Mouse (Mus musculus) adrenal gland (tissue): ENCODE data around the gene Fhit.

ENCODE experiments used
- intact Hi-C: fragments of 180-260 bp; cut with DNase I; formaldehyde crosslinking; loops from one replicate; pipeline ENCODE4 v1.15.1; 2025

The Fhit gene

GRCm38 (mm10) chr14:10367783-10368680 lies 793.8 kb downstream of the Fhit start:
- intact Hi-C loops: no loop called here

DNA sequence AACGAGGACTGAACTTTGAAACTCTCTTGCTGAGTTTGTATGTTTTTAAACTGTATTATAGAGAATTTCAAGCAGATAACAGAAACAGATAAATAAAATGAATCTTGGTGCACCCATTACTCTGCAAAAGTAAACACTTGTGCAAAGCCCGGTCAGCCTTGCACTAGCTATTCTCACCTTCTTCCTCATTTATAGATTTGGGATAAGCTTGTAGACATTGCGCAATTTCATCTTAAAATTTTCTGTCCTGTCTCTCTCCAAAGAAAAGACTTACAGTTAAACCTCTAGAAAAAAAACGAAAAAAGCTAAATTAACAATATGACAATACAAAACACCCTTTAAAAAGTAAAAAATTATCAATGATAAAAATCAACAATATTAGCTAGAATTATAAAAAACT lies 795.0 kb downstream of the Fhit start:
- intact Hi-C loops: no loop called here

DNA sequence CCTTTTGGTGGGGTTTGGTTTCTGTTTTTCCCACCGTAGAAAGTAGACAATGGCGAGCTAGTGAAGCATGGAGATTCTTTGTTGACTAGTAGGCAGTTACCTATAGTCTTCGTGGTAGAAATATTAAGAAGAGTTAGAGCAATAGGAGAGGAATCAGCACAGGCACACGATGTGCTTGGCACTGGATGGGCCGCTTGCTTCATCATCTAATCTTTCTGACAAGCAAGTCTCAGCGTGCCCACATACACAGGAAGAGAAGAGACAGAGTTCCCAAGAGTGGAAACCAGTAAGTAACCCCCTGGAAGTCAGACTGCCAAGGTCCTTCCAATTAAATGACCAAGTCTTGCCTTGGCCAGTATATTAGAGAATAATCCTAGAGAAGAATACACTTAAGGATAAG lies 797.6 kb downstream of the Fhit start:
- intact Hi-C loops: no loop called here

GRCm38 (mm10) chr14:10363306-10363705 lies 798.5 kb downstream of the Fhit start:
- intact Hi-C loops: no loop called here

GRCm38 (mm10) chr14:10345905-10346304 lies 815.9 kb downstream of the Fhit start:
- intact Hi-C loops: no loop called here

DNA sequence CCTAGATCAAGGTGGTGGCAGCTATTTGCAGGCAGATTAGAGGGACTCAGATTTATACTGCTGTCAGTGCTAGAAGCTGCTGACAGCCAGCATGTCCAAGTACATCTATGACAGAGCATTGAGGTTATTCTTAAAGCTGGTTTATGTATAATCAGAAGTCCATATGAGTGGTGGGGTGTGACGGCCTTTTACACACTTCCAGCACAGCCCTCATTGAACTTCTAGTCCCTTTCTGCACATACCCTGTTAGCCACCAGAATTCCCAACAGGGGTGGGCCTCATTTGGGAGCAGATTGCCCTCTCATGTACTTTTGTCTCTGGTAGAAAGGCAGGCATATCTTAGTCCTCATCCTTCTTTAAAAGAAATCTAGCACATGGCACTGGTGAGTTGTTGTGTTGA lies 817.8 kb downstream of the Fhit start:
- intact Hi-C loops: no loop called here

- intact Hi-C loops: no loop called here
Measured at GRCm38 (mm10) chr14:10316764-10317163, 845.1 kb downstream of the Fhit start.

DNA sequence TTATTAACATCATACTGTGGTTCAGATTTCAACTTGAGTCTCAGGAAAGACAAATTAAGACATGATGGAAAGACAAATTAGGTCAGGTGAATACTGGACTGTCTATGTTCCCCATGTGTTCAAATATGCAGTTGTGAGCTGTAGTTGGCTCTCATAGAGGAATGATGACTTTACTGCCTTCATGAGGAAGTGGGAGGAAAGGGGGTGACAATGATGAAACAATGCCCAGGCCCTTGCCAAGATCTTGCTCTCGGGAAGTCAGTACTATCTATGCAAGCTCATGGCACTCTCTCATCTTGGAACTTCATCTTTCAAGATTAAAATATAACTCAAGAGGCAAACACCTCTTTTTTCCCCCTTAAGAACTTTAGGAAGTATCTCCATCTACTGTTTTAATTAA lies 849.6 kb downstream of the Fhit start:
- intact Hi-C loops: no loop called here

GRCm38 (mm10) chr14:10305286-10305685 lies 856.5 kb downstream of the Fhit start:
- intact Hi-C loops: no loop called here

DNA sequence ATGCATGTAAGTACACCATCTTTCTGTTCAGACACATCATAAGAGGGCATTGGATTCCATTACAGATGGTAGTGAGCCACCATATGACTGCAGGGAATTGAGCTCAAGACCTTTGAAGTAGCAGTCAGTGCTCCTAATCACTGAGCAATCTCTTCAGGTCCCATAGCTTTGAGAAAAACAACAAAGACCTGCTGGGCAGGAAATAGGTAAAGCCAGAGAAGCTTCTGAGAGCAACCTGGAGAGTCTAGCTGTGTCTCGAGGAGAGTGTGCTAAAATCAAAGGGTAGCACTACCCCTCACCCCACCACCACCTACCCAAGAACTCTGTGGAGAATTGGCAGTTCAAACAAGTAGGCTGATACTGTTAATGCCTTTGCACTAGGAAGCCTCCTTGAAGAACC lies 860.3 kb downstream of the Fhit start:
- intact Hi-C loops: no loop called here

- intact Hi-C loops: no loop called here
Measured at GRCm38 (mm10) chr14:10300914-10301313, 860.9 kb downstream of the Fhit start.

- intact Hi-C loops: no loop called here
Measured at GRCm38 (mm10) chr14:10299030-10299429, 862.8 kb downstream of the Fhit start.

- intact Hi-C loops: no loop called here
Measured at GRCm38 (mm10) chr14:10289043-10289442, 872.8 kb downstream of the Fhit start.

DNA sequence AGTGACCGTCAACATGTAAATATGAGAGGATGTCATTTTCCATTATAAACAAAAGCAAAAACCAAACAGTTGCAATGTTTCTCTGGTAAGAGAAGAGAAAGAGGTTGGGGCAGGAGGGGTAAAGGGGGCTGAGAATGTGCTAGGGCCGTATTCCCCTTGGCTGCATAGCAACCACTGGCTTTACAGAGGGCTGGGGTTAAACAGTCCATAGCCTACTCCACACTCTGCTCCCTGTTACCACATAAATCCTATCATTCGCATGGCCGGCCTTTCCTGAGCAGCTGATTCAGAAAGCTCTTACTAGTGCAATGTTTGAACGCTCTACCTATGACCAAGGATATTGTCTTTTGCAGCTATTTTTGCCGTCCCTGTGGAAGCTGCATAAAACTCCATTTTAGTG lies 875.8 kb downstream of the Fhit start:
- intact Hi-C loops: no loop called here

DNA sequence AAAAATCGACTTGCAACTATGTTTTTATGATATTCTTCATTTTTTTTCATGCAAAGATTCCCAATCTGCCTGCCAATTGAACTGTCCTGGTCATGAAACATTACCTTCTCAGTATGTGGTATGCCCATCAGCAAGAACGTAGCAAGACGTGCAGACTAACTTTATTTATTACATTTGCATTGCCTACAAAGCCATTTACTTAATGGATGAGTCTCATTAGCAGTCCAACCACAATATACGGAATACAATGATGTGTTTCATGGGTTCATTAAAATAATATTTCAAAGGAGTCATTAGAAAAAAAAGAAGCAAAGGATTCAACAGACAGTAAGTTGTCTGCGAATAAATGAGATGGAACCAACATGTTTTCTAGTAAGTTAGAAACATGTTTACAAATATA lies 933.1 kb downstream of the Fhit start:
- intact Hi-C loops: no loop called here

- intact Hi-C loops: no loop called here
Measured at GRCm38 (mm10) chr14:10221847-10222246, 940.0 kb downstream of the Fhit start.

- intact Hi-C loops: no loop called here
Measured at GRCm38 (mm10) chr14:10213216-10213615, 948.6 kb downstream of the Fhit start.

GRCm38 (mm10) chr14:10211184-10211583 lies 950.7 kb downstream of the Fhit start:
- intact Hi-C loops: no loop called here

GRCm38 (mm10) chr14:10209007-10209406 lies 952.8 kb downstream of the Fhit start:
- intact Hi-C loops: no loop called here

DNA sequence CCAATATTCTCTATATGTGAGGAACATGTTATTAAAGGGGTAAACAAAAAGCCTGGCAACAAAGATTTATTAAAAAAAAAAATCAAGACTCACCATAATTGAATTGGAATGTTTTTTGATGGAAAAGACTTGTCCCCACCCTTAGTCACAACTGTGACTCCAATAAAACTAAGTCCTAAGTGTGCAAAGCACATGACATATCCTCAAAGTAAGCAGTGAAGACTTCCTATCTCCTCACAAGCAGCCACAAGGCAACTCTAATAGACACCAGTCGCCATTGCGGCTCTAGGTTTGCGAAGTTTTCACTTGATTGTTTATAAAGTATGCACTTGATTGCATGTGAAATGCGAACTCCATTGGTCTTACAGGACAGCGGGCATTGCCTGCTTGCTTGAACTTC lies 956.1 kb downstream of the Fhit start:
- intact Hi-C loops: no loop called here

GRCm38 (mm10) chr14:10205290-10205689 lies 956.5 kb downstream of the Fhit start:
- intact Hi-C loops: no loop called here

- intact Hi-C loops: no loop called here
Measured at GRCm38 (mm10) chr14:10194130-10194529, 967.7 kb downstream of the Fhit start.

DNA sequence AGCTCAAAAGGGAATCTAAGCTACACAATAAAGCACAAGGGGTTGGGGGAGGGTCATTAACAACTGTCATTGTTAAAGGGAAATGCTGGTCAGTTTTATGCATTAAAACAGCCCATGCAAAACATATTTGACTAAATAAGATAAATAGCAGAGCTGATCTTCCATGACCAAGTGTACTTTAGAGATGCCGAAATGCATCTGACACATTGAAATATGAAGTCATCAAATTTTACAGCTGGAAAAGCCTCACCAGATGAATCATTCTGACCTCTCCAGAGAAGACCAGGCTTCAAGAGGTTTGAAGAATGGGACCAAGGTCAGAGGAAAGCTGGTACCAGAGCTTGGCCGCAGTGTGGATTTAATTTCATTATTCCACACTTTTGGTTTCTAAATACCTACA lies 990.1 kb downstream of the Fhit start:
- intact Hi-C loops: no loop called here
